Mouse (Mus musculus): ENCODE measurements around the gene Surf6. TPM values are rescaled to one million over a fixed set of nuclear protein-coding genes. Genes with fewer than 3 reads are reported as not detected.

Gene Surf6
- polyA plus RNA-seq, 1 experiment from 2014 or later = 19.1 TPM

DNA sequence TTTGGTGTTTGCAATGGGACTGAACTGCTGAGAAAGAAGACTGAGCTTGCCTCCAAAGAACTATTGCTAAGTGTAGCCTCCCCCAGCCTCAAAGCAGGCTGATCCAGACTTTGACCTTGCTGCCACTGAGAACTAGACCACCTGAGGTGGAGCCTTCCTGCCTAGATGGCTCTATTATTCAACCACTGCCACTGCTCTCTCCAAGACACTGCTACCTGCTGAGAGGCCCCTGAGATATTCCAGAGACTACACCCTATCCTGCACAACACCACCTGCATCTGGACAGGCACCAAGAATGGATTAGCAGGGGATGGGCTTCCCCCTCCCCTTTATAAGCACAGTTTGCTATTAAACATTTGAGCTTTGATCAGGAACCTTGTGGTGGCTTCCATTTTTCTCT, 24.1 kb downstream of the Surf6 start:
- no peaks in the 10 kb centered on the region for H3K27me3 ChIP-seq (ENCODE audit: control insufficient read depth, insufficient read depth, low read length)
- no peaks in the 10 kb centered on the region for H3K4me1 ChIP-seq (ENCODE audit: control insufficient read depth, insufficient read depth, low read length)
- no peak overlapping the region for H3K4me3 ChIP-seq (ENCODE audit: low read depth, low read length)
- no peak overlapping the region for H3K4me2 ChIP-seq (ENCODE audit: low read depth, low read length)
- ATAC-seq (ENCODE audit: low read depth) = no peak
- H3K9ac ChIP-seq (replicated peaks; ENCODE audit: low read depth, low read length) = no peak overlapping the region
- no peaks in the 10 kb centered on the region for H3K36me3 ChIP-seq (ENCODE audit: control insufficient read depth, insufficient read depth, low read length)
- no peaks in the 10 kb centered on the region for H3K9me3 ChIP-seq (ENCODE audit: control insufficient read depth, low read length)
- H3K27ac ChIP-seq (ENCODE audit: low read depth, low read length) = no peak overlapping the region

DNA sequence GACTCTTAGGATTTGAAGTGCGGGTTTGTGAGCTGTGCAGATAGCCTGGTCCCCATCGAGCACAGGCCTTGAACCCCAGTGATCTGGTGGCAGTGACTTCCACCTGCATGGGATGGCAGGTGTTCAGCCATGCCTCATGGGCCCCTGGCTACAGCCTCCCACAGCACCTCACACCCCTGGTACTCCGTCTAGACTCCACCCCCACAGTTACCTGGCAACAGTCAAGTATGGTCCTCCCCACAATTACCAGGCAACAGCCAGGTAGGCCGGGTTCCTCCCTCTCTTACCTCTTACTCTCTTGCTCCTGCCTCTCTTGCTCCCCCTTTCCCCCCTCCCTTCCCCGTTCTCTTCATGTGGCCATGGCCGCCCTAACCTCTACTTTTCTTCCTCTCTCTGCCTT, 32.0 kb downstream of the Surf6 start:
- Histone ChIP-seq H3K9me3 (ENCODE audit: control insufficient read depth, low read length) (no peaks in the 10 kb centered on the region), H3K4me1 (ENCODE audit: control insufficient read depth, insufficient read depth, low read length) (no peaks in the 10 kb centered on the region), H3K4me2 (ENCODE audit: low read depth, low read length) (no peak overlapping the region), H3K9ac (replicated peaks; ENCODE audit: low read depth, low read length) (no peak overlapping the region), H3K27me3 (ENCODE audit: control insufficient read depth, insufficient read depth, low read length) (no peaks in the 10 kb centered on the region), H3K27ac (ENCODE audit: low read depth, low read length) (no peak overlapping the region), H3K36me3 (ENCODE audit: control insufficient read depth, insufficient read depth, low read length) (no peaks in the 10 kb centered on the region), H3K4me3 (ENCODE audit: low read depth, low read length) (no peak overlapping the region)
- ATAC-seq (ENCODE audit: low read depth) = no peak
- 70% methylated on average over 6 of the region's 6 CpGs for WGBS

DNA sequence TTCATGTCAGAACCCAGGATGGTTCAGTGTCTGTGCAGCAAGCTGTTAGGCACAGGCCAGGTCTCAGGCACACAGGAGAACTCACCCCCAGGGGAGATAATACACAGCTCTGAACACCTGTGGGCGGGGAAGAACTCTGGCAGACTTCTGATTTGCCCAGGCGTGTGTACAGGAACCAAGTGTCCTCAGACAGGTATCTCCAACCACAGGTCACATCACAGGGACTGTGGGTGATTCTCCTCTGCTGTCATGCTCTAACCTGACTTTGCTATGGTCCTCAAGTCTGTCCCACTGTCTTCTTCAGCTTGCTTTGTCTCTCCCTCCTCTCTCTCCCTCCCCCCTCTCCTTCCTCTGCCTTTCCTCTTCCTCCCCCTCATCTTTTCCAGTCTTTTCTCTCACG, 37.8 kb downstream of the Surf6 start, which contains the start of gene Abo:
Gene Abo (minus strand): TSS at position 101 of the 400 bp plus-strand sequence.
- Histone ChIP-seq H3K4me1 (ENCODE audit: control insufficient read depth, insufficient read depth, low read length) (no peaks in the 10 kb centered on the region), H3K9ac (replicated peaks; ENCODE audit: low read depth, low read length) (no peak within 1 kb of the TSS), H3K27ac (ENCODE audit: low read depth, low read length) (no peak within 1 kb of the TSS), H3K9me3 (ENCODE audit: control insufficient read depth, low read length) (no peaks in the 10 kb centered on the region), H3K4me2 (ENCODE audit: low read depth, low read length) (no peak within 1 kb of the TSS), H3K27me3 (ENCODE audit: control insufficient read depth, insufficient read depth, low read length) (no peaks in the 10 kb centered on the region), H3K4me3 (ENCODE audit: low read depth, low read length) (no peak within 1 kb of the TSS), H3K36me3 (ENCODE audit: control insufficient read depth, insufficient read depth, low read length) (no peaks in the 10 kb centered on the region)
- ATAC-seq (ENCODE audit: low read depth) = no peak
- WGBS = 80% methylated on average over 3 of the region's 3 CpGs

DNA sequence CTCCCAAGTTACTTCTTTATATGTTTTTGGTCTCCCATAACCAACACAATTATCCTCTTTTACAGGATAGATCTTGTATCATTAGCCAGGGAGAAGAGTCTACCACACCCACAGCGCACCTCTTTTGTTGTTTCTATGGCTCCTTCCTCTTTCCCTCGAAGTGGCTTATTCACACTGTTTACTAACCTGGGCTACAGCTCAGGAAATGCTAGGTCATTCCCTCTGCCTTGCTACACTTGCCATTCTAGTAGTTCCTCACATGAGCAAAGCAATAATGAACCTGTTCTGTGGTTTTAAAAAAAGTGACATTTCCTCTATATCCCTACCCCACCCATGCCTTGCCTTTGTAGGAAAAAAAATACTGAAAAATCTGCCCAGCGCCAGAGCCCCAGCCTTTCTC, 39.8 kb downstream of the Surf6 start:
- no peak for ATAC-seq (ENCODE audit: low read depth)
- Histone ChIP-seq H3K36me3 (ENCODE audit: control insufficient read depth, insufficient read depth, low read length) (no peaks in the 10 kb centered on the region), H3K4me1 (ENCODE audit: control insufficient read depth, insufficient read depth, low read length) (no peaks in the 10 kb centered on the region), H3K9me3 (ENCODE audit: control insufficient read depth, low read length) (no peaks in the 10 kb centered on the region), H3K27me3 (ENCODE audit: control insufficient read depth, insufficient read depth, low read length) (no peaks in the 10 kb centered on the region), H3K9ac (replicated peaks; ENCODE audit: low read depth, low read length) (no peak overlapping the region), H3K4me2 (ENCODE audit: low read depth, low read length) (no peak overlapping the region), H3K27ac (ENCODE audit: low read depth, low read length) (no peak overlapping the region), H3K4me3 (ENCODE audit: low read depth, low read length) (no peak overlapping the region)
- WGBS = 75% methylated on average over 3 of the region's 3 CpGs

DNA sequence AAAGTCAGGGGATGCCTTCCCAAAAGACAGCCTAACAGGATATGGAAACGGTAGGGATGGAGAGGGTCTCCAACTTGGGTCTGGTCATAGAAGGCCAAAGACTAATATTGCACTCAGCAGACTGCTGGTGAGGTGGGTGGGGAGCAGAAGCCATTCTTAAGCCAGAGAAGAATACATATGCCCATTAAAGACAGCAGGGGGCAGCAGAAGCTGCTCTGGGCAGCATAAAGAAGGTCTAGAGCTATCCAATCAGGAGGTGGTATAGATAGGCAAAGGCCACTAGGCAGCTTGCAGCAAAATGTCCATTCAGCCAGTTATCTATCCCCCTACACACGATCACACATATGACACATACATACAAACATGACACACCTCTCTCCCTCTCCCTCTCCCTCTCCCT, 55.0 kb downstream of the Surf6 start:
- H3K27ac ChIP-seq (ENCODE audit: low read depth, low read length) = no peak overlapping the region
- 55% methylated on average over 2 of the region's 2 CpGs for WGBS
- H3K27me3 ChIP-seq (ENCODE audit: control insufficient read depth, insufficient read depth, low read length) = no peaks in the 10 kb centered on the region
- H3K4me2 ChIP-seq (ENCODE audit: low read depth, low read length) = no peak overlapping the region
- no peak overlapping the region for H3K4me3 ChIP-seq (ENCODE audit: low read depth, low read length)
- H3K36me3 ChIP-seq (ENCODE audit: control insufficient read depth, insufficient read depth, low read length) = no peaks in the 10 kb centered on the region
- H3K4me1 ChIP-seq (ENCODE audit: control insufficient read depth, insufficient read depth, low read length) = no peaks in the 10 kb centered on the region
- ATAC-seq (ENCODE audit: low read depth) = no peak
- H3K9me3 ChIP-seq (ENCODE audit: control insufficient read depth, low read length) = no peaks in the 10 kb centered on the region
- no peak overlapping the region for H3K9ac ChIP-seq (replicated peaks; ENCODE audit: low read depth, low read length)

Other genes with a start within 250 kb of the Surf6 start
- not detected in 2 replicates for gene Lcn4, start 231.6 kb downstream of the Surf6 start, polyA plus RNA-seq (2014; fragmentation: Nextera tagmentation; extraction: Ambion mirVana)
- not detected in 2 replicates for gene Abo, start 37.9 kb downstream of the Surf6 start, polyA plus RNA-seq (2014; fragmentation: Nextera tagmentation; extraction: Ambion mirVana)
- 109 and 111 TPM in 2 replicates for gene Med22, start 7.8 kb upstream of the Surf6 start, polyA plus RNA-seq (2014; fragmentation: Nextera tagmentation; extraction: Ambion mirVana)
- 441 and 462 TPM in 2 replicates for gene Rpl7a, start 7.9 kb upstream of the Surf6 start, polyA plus RNA-seq (2014; fragmentation: Nextera tagmentation; extraction: Ambion mirVana)
- gene Surf2, start 13.5 kb upstream of the Surf6 start, polyA plus RNA-seq (2014; fragmentation: Nextera tagmentation; extraction: Ambion mirVana) = 46.3 and 49.5 TPM in 2 replicates
- gene Surf1, start 13.7 kb upstream of the Surf6 start, polyA plus RNA-seq (2014; fragmentation: Nextera tagmentation; extraction: Ambion mirVana) = 88.9 and 101 TPM in 2 replicates
- 87.1 and 116 TPM in 2 replicates for gene Surf4, start 31.0 kb upstream of the Surf6 start, polyA plus RNA-seq (2014; fragmentation: Nextera tagmentation; extraction: Ambion mirVana)
- gene Stkld1, start 31.2 kb upstream of the Surf6 start, polyA plus RNA-seq (2014; fragmentation: Nextera tagmentation; extraction: Ambion mirVana) = 0.15 TPM in 1 of 2 replicates, not detected in the other
- 35.1 and 38.0 TPM in 2 replicates for gene Rexo4, start 61.5 kb upstream of the Surf6 start, polyA plus RNA-seq (2014; fragmentation: Nextera tagmentation; extraction: Ambion mirVana)
- not detected in 2 replicates for gene Adamts13, start 70.5 kb upstream of the Surf6 start, polyA plus RNA-seq (2014; fragmentation: Nextera tagmentation; extraction: Ambion mirVana)
- gene Cacfd1, start 107.0 kb upstream of the Surf6 start, polyA plus RNA-seq (2014; fragmentation: Nextera tagmentation; extraction: Ambion mirVana) = 86.5 and 94.9 TPM in 2 replicates
- gene Slc2a6, start 125.1 kb upstream of the Surf6 start, polyA plus RNA-seq (2014; fragmentation: Nextera tagmentation; extraction: Ambion mirVana) = 8.7 and 10.6 TPM in 2 replicates
- 0.17 and 0.22 TPM in 2 replicates for gene Mymk, start 169.3 kb upstream of the Surf6 start, polyA plus RNA-seq (2014; fragmentation: Nextera tagmentation; extraction: Ambion mirVana)
- gene Adamtsl2, start 176.5 kb upstream of the Surf6 start, polyA plus RNA-seq (2014; fragmentation: Nextera tagmentation; extraction: Ambion mirVana) = 5.9 and 9.0 TPM in 2 replicates
- 8.7 and 11.0 TPM in 2 replicates for gene Fam163b, start 239.6 kb upstream of the Surf6 start, polyA plus RNA-seq (2014; fragmentation: Nextera tagmentation; extraction: Ambion mirVana)